Mouse (Mus musculus) intestine, embryonic 16.5 days (tissue): ENCODE measurements around the gene Ldhc. TPM values are rescaled to one million over a fixed set of nuclear protein-coding genes. Genes with fewer than 3 reads are reported as not detected.
"Not testable (repeated sequence)": the region's sequence is repeated elsewhere in the genome, so short reads cannot be mapped to it uniquely, and the experiment has no call there.

Experiments used
- ATAC-seq: fragments of 200-750 bp; cut with Nextera tagmentation; 2 replicates; pipeline ENCODE4 v1.8.0; 2017; ENCODE audit warnings: moderate TSS enrichment, moderate library complexity
- H3K27ac ChIP-seq: fragments of 300-500 bp; sonication (generic); 2 replicates; pipeline ENCODE4 v1.5.1; 2014; ENCODE audit warnings: mild to moderate bottlenecking, low read length
- H3K27me3 ChIP-seq: fragments of 300-500 bp; sonication (generic); replicated peaks from 2 replicates; pipeline ENCODE4 v1.6.1; 2014; ENCODE audit warnings: low read length, control low read depth, mixed read lengths; ENCODE audit not compliant: control insufficient read depth, insufficient read depth
- H3K36me3 ChIP-seq: fragments of 300-500 bp; sonication (generic); 2 replicates; pipeline ENCODE4 v1.6.1; 2014; ENCODE audit warnings: low read length, control low read depth; ENCODE audit not compliant: control insufficient read depth, insufficient read depth
- H3K4me1 ChIP-seq: fragments of 300-500 bp; sonication (generic); 2 replicates; pipeline ENCODE4 v1.6.1; 2014; ENCODE audit warnings: low read length, control low read depth, mixed read lengths; ENCODE audit not compliant: control insufficient read depth, insufficient read depth
- H3K4me2 ChIP-seq: fragments of 300-500 bp; sonication (generic); 2 replicates; pipeline ENCODE4 v1.6.1; 2014; ENCODE audit warnings: low read depth, low read length, control low read depth
- H3K4me3 ChIP-seq: fragments of 300-500 bp; sonication (generic); 2 replicates; pipeline ENCODE4 v1.5.1; 2014; ENCODE audit warnings: mild to moderate bottlenecking, low read length
- H3K9ac ChIP-seq: fragments of 300-500 bp; sonication (generic); 2 replicates; pipeline ENCODE4 v1.6.1; 2014; ENCODE audit warnings: low read depth, low read length
- H3K9me3 ChIP-seq: fragments of 300-500 bp; sonication (generic); 2 replicates; pipeline ENCODE4 v1.6.1; 2016; ENCODE audit warnings: low read length, control low read depth; ENCODE audit not compliant: control insufficient read depth
- WGBS: fragments of 180-500 bp; shearing (Covaris S2); extraction: QIAGEN DNeasy Blood & Tissue Kit; methylation state at CpG from one replicate; pipeline ENCODE4 v1.1.7; 2014; 5-methylcytosine and 5-hydroxymethylcytosine counted together
- polyA plus RNA-seq: library from polyadenylated mRNA; unstranded; fragments of >200 nt; fragmentation: Nextera tagmentation; extraction: Ambion mirVana; gene quantifications from 2 replicates; pipeline ENCODE4 v1.2.1, GENCODE M21; 2015

Gene Ldhc
- not detected in 2 replicates for polyA plus RNA-seq

DNA sequence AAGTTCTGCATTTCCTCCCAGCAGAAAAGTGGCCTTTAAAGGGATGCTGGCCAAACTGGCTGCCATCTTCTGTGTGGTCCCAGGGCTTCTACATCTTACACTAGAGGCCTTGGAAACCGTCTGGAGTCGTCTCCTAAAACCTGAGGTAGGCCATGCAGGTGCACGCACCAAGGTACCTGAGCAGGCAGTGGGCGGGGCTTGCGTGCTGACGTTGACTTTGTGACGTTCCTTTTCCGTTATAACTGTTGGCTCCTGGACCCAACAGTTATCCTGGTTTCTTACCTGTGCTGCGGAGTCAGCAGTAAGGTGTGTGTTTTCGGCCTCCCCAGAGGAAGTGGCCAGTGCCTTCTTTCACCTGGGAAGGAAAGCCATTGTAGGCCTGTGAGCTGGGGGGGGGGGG is at the start of gene Ldhc:
Gene Ldhc (plus strand): TSS at position 208 of the 400 bp plus-strand sequence.
- ATAC-seq = no peak
- Histone ChIP-seq H3K36me3 (no peaks in the 10 kb centered on the region), H3K9me3 (no peaks in the 10 kb centered on the region), H3K4me3 (no peak within 1 kb of the TSS), H3K4me1 (no peaks in the 10 kb centered on the region), H3K27me3 (no peaks in the 10 kb centered on the region), H3K4me2 (no peak within 1 kb of the TSS), H3K9ac (no peak within 1 kb of the TSS), H3K27ac (no peak within 1 kb of the TSS)
- 45% methylated on average over 10 of the region's 10 CpGs for WGBS

- 91% methylated on average over 4 of the region's 4 CpGs for WGBS
- no peak overlapping the region for H3K4me3 ChIP-seq
- H3K9me3 ChIP-seq = no peaks in the 10 kb centered on the region
- no peak overlapping the region for H3K9ac ChIP-seq
- H3K27me3 ChIP-seq = no peaks in the 10 kb centered on the region
- peaks cover 13% of the 10 kb centered on the region for H3K36me3 ChIP-seq
- ATAC-seq = no peak
- no peaks in the 10 kb centered on the region for H3K4me1 ChIP-seq
- no peak overlapping the region for H3K4me2 ChIP-seq
- H3K27ac ChIP-seq = no peak overlapping the region
Observed at GRCm38 (mm10) chr7:46814012-46814411, 47.0 kb upstream of the Ldhc start.

DNA sequence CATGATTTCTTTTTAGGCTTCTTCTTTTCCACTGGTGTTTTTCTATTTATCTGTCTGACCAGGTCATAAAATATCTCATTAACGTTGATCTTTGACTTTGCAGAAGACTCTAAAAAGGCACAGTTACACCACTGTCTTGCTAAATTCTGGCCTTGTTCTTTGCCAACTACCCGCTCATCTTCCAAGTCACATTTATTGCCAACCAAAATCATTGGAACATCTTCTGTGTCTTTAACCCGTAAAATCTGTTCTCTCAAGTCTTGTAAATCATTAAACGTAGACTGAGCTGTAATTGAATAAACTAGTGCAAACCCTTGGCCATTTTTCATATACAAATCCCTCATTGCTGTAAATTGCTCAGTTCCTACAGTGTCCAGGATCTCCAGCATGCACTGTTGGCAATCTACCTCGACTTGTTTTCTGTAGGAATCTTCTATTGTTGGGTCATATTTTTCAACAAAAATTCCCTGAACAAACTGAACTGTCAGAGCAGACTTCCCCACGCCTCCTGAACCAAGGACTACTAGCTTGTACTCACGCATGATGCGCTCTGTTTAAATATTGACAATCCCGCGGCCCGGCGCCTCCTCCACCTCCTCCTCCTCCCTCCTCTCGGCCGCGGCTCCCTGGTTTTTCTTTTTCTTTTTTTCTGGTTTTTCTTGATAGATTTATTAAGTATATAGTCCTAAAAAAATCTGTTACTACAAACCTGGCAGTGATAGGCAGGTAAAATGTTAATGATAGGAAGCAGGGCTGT is 39.9 kb upstream of the Ldhc start:
- H3K9me3 ChIP-seq = not testable (repeated sequence)

GRCm38 (mm10) chr7:46827046-46827802 is 33.8 kb upstream of the Ldhc start:
- Histone ChIP-seq H3K9me3 (no peaks in the 10 kb centered on the region), H3K4me1 (peaks cover 21% of the 10 kb centered on the region), H3K4me3 (no peak overlapping the region), H3K27ac (peak overlapping the region; percentile 28; the same call in 1 of the 2 replicates), H3K4me2 (no peak overlapping the region), H3K36me3 (peaks cover 3% of the 10 kb centered on the region; the same call in 1 of the 2 replicates), H3K27me3 (no peaks in the 10 kb centered on the region), H3K9ac (0 out of 2 replicates have a peak overlapping the region, but pooled peaks have one; percentile 16)
- 0 out of 2 replicates have a peak, but pooled peaks have one; percentile 21 for ATAC-seq
- 54% methylated on average over 20 of the region's 20 CpGs for WGBS

More for the DNA sequence above, 39.9 kb upstream of the Ldhc start:
- H3K36me3 ChIP-seq, H3K4me1 ChIP-seq, H3K4me2 ChIP-seq, H3K4me3 ChIP-seq, H3K9ac ChIP-seq, H3K27ac ChIP-seq, ATAC-seq, H3K27me3 ChIP-seq: not testable (repeated sequence)
- WGBS = 62% methylated on average over 15 of the region's 15 CpGs

DNA sequence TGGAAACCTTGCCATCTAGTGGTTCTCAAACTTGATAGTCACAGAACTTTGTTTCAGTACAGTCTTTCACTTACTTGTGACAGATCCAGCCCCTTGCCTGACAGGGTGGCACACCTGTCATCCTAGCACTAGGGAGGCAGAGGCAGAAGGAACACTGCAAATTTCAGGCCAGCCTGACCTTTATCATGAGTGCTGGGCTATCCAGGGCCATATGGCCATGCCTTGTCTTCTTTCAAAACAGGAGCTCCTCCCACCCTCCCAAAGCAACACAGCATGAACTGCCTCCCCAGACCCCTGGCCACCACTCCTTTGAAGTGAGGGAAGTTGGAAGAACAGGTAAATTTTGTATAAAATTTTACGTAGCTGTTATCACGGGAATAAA is 33.2 kb upstream of the Ldhc start:
- WGBS = 82% methylated on average over 2 of the region's 2 CpGs
- 0 out of 2 replicates have a peak overlapping the region, but pooled peaks have one; percentile 16 for H3K9ac ChIP-seq
- no peak for ATAC-seq
- H3K27ac ChIP-seq = no peak overlapping the region
- no peak overlapping the region for H3K4me3 ChIP-seq
- H3K9me3 ChIP-seq = no peaks in the 10 kb centered on the region
- H3K36me3 ChIP-seq = peaks cover under 1% of the 10 kb centered on the region; the same call in 1 of the 2 replicates
- H3K4me2 ChIP-seq = no peak overlapping the region
- no peaks in the 10 kb centered on the region for H3K27me3 ChIP-seq
- peaks cover 21% of the 10 kb centered on the region for H3K4me1 ChIP-seq

DNA sequence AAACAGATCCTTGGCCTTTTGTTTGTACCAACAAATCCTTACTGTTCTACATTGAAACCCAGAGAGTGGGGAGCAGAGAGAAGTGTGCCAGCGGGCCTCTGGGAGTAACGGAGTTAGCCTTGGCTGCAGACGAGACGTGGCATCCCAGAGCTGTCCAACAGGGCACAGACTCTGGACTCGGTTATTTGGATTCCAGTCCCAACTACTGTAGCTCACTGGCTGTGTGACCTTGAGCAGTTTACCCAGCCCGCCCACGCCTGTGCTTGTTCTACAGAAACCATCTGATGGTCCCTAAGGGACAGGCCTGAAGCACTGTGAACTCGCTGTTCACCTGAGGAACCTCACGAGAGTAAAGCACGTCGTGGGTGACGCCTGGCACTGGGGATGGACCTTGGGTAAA is 31.1 kb upstream of the Ldhc start:
- Histone ChIP-seq H3K4me1 (peaks cover 31% of the 10 kb centered on the region), H3K9ac (no peak overlapping the region), H3K27ac (peak overlapping the region; percentile 75), H3K9me3 (no peaks in the 10 kb centered on the region), H3K27me3 (no peaks in the 10 kb centered on the region), H3K36me3 (no peaks in the 10 kb centered on the region), H3K4me3 (no peak overlapping the region), H3K4me2 (no peak overlapping the region)
- 77% methylated on average over 12 of the region's 12 CpGs for WGBS
- peak; percentile 7; the same call in 1 of the 2 replicates for ATAC-seq

GRCm38 (mm10) chr7:46830799-46831590 is 30.0 kb upstream of the Ldhc start:
- no peak overlapping the region for H3K9ac ChIP-seq
- H3K27me3 ChIP-seq = no peaks in the 10 kb centered on the region
- no peaks in the 10 kb centered on the region for H3K9me3 ChIP-seq
- 59% methylated on average over 13 of the region's 13 CpGs for WGBS
- no peaks in the 10 kb centered on the region for H3K36me3 ChIP-seq
- peak overlapping the region; percentile 75 for H3K27ac ChIP-seq
- ATAC-seq = peak; percentile 11; the same call in 1 of the 2 replicates
- no peak overlapping the region for H3K4me3 ChIP-seq
- H3K4me1 ChIP-seq = peaks cover 38% of the 10 kb centered on the region
- no peak overlapping the region for H3K4me2 ChIP-seq

- 80% methylated on average over 8 of the region's 8 CpGs for WGBS
- Histone ChIP-seq H3K27ac (no peak overlapping the region), H3K36me3 (no peaks in the 10 kb centered on the region), H3K4me3 (no peak overlapping the region), H3K9me3 (no peaks in the 10 kb centered on the region), H3K27me3 (no peaks in the 10 kb centered on the region), H3K4me1 (peaks cover 38% of the 10 kb centered on the region), H3K4me2 (no peak overlapping the region), H3K9ac (no peak overlapping the region)
- no peak for ATAC-seq
Observed at GRCm38 (mm10) chr7:46831693-46832092, 29.3 kb upstream of the Ldhc start.
